Mouse (Mus musculus) right cerebral cortex, adult 2 months (tissue): Measurements from ENCODE around the gene 9430097D07Rik.

Experiments used
- DNase-seq, 2 experiments: peaks; one replicate each; pipeline ENCODE4 v3.0.0; 2021 to 2022; ENCODE audit warnings: low spot score in 2 of 2

The 9430097D07Rik gene

DNA sequence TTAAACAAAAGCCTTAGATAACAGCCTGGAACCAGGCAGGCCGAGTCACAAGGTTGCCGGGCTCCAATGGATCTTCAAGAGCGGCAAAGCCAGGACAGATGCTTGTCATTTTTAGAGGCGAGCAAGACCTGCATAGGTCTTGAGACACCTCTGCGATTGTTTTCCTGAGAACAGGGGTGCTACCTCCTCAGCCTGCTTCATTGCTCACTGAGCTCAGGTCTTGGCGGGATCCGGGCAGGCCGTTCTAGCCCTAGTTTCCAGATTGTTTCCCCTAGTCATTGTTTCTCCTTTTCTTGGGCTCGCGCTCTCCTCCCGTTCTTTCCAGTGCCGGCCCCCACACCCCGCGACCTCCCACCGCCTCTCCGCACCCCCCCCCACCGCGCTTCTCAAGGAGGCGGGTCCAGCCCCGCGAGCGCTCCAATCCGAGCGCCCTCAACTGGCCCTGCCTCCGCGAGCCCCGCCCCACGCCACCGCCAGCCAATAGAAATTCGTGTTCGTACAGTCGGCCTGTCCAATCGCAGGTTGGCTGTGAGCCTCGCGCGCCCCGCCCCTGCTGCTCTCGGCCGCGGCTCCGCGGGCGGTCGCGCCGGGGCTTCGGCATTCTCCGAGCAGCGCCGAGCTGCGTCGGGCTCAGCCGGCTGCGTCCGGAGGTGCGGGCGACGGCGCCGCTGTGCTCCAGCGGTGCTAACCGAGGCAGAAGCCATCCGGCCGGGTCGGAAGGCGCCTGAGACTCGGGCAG lies 40.6 kb downstream of the 9430097D07Rik start, which contains the start of gene Fam102a:
TSS of gene Fam102a (plus strand) at position 600 of the 739 bp plus-strand sequence.
- DNase-seq: peak; percentile 98 to 99

DNA sequence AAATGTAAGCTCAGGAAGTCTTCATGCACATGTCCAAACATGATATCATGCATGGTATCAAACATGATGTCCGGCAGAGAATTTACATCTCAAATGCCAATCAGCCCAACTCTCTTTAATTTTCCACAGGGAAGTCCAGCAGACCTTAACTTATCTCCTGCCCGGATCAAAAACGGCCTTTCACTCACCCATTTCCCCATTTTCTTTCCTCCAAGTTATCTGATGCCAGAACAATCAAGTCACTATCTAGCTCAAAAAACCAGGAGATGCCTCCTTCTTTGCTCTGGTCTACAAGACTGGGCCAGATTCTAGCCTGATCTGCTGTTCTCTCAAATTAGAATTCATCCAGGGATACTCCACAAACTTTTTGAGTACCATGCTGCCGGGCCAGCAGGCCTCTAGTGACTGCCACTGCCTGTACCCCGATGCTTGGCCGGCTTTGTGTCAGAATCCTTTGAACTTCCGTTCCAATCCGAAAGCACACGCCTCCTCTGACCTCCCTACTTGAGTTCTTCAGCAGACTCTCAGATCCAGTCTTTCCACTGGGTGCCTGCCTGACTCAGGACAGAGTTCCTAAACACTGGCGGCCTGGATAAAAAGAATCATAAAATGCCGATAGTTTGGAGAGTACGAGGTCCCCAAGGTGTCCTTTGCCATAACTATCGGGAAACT lies 41.3 kb downstream of the 9430097D07Rik start:
- no peak for DNase-seq

DNA sequence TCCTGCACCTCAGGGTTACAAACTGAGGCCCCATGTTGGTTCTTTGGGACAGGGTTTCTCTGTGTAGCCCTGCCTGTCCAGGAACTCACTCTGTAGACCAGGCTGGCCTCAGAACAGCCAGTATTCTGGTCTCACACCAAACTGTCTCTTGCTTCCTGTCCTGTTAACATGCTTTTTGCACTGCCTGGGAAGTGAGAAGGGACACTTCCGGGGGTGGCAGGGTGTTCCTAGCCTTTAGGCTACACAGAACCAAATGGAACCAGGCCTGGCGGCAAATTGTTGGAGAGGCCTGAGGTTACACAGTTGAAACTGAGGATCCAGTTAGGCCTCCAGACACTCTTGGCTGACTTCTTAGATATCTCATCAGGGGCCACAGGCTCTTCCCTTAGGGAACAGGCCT lies 42.3 kb downstream of the 9430097D07Rik start:
- DNase-seq: no peak

DNA sequence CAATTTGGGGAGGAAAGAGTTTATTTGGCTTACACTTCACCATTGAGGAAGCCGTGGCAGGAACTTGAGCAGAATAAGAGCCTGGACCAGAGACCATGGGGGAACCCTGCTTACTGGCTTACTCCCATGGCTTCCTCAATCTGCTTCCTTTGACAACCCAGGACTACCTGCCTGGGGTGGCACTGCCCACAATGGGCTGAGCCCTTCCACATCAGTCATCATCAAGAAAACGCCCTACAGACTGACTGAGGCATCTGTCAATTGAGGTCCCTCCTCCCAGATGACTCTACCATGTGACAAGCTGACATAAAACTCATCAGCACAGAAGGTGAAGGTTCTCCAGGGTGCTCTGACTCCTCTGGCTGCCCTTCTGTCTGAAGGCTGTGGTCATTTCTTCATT lies 45.0 kb downstream of the 9430097D07Rik start:
- no peak for DNase-seq

DNA sequence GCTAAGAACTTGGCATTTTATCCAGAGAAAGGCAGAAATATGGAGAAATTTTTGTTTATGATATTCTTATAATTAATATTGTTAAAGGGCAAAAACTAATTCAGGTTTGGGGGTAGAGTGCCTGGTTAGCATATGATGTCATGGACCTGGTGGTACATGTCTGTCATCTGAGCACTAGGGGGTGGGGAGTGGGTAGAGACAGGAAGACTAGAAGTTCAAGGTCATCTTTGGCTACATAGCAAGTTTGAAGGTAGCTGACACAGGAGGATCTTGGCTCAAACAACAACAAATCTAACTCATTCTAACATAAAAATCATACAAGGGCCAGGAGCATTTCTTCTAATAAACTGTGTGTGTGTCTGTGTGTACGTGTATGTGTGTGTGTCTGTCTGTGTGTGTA lies 47.2 kb downstream of the 9430097D07Rik start:
- DNase-seq: no peak

DNA sequence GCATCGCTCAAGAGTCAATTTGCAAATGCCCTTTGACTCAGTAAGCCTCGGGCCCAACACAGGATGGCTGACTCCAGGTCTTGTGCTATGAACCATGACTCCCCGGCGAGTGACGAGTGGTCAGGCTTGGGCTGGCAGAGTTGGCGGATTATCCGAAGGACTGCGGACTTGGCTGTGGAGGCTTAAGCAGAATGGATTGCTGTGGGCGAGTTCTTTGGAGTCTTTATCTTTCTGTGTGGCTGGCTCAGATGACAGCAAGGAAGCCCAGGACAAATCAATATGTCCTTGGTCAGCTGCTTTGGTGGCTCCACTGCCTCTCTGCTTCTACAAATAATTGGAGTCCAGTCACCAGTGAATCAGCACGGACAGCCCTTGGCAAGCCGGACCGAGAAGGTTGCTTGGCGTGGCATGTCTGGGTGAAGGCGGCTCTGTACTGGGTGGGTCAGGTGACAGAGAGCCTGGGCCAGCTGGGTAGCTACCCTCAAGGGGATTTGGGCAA lies 48.0 kb downstream of the 9430097D07Rik start:
- no peak for DNase-seq

DNA sequence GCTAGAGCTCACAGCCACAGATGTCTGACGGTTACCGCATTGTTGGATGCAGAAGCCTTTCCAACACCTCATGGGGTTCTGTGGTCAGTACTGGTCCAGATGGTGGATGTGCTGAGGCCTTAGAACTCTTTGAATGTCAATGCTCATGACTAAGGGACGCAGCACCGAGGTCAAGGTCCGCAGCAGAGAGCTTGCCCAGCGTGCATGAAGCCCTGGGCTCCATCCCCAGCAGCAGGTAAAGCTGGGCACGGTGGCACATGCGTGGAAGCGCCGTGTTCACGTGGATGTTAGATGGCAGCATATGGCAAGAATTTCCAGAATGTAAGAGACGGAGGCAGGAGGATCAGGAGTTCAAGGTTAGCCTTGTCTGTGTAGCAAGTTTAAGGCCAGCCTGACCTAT lies 49.7 kb downstream of the 9430097D07Rik start:
- no peak for DNase-seq

DNA sequence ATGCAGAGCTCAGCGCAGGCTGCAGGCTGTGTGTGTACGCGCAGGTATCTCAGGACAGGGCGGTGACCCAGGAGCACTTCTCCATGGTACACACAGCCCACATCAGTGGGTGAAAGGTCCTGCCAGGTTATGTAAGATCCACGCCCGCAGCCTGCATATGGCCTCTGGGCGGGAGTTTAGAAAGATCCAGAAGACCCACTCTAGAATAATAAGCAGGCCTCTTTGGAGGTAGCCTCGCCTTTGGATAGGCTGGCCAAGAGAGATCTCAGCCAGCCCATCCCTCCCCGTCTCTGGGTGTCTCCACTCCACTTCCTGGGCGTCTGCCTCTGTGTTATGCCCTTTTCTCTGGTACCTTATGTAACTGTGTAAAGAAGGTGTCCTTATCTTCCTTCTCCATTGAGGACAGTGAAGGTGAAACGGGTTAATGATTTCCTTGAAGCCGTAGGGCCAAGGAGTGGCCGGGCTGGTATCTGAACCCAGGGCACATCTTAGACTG lies 50.9 kb downstream of the 9430097D07Rik start:
- no peak for DNase-seq
